Mouse (Mus musculus) adrenal gland, postnatal 4 days (tissue): ENCODE measurements around the gene Adgre5. TPM values are rescaled to one million over a fixed set of nuclear protein-coding genes. Genes with fewer than 3 reads are reported as not detected.

Experiments
- DNase-seq, 2 experiments: peaks; one replicate each; pipeline ENCODE4 v3.0.0; 2021 to 2022; ENCODE audit warnings: low spot score in 2 of 2, mixed read lengths in 2 of 2
- microRNA-seq: library from miRNA; unstranded; fragments of <30 nt; microRNA quantifications from one replicate; pipeline ENCODE4 v1.2.0, GENCODE M21; 2021
- total RNA-seq, 2 experiments: library from RNA; stranded (reverse); gene quantifications; 2 replicates each; pipeline ENCODE4 v1.2.3; 2021

Adgre5 gene
- total RNA-seq, 2 experiments from 2014 or later, result 48.6 to 49.8 TPM

DNA sequence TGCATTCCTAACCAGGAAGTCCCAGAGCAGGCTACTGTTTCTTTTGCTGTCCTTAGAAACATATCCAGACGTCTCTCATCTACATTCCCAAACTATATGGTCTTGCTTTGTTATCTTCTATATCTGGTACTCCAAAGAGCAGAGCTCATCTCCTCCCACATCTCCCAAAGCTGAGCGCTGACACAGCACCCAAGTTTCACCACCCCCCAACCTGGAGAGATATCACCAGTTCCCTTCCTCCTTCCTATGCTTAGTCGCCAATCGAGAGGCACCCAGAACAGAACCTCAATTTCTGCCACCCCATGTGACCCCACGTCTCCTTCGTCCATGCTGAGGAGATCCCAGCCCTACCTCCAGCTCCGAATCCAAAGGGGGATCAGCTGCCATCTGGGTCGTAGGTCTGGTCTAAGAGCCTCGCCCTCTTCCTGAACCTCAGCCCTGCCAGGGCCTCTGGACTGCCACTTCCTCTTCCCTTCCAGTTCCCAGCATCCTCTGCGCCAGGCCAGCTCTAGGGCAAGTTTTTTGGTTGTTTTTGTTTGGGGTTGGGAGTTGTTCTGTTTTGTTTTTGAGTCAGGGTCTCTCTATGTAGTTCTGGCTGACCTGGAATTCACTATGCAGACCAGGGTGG, 47.4 kb downstream of the Adgre5 start:
- DNase-seq, result no peak

DNA sequence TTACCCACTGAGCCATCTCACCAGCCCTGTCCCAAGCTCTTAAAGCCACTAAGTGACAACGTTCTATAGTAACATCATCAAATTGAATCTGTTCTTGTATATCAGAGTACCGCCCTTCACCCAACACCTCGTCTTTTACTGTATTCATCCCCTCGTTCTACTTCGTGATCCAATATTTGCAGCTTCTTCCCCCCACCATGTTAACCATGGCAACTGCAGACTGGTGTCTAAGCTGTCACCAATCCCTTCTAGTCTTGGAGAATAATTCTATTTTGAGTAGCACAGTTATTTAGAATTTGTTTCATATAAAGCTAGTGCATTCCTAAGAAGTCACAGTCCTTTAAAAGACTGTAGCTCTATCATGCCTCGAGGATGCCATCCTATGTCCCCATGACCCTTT, 51.9 kb downstream of the Adgre5 start:
- no peak for DNase-seq

DNA sequence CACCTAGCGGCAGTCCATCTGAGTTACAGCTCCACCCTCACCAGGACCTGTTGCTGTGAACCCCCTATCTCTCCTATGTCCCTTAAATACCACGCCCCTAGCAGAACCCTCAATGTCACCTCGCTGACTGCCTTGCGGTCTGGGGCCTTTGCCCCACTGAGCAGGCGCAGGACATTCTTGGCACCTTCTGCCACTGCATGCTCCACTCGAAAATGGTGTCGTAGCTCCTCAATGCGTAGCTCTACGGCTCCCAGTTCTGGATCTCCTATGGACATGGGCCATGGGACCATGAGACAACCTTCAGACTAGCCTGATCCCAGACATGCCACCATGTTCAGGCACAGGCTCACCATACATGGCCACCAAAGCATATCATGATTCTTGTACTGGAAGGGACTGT, 56.6 kb downstream of the Adgre5 start:
- DNase-seq, result no peak

DNA sequence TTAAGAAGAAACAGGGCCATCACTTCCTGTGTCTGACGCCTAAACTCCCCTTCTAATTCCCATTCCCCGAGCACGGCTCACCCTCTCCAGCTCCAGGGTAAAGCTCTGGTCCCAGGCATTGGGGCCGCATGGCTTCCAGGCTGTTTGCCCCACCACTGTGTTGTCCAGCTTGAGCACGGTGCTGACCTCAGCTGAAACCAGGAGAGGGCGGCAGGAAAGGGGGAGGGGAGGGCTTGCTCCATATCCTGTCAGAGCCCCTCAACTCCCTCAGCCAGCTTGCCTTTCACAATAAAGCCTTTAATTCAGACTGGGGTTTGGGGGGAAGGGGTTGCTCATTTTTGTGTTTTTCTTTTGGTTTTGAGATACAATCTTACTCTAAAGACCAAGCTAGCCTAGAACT, 60.0 kb downstream of the Adgre5 start:
- DNase-seq, result no peak

DNA sequence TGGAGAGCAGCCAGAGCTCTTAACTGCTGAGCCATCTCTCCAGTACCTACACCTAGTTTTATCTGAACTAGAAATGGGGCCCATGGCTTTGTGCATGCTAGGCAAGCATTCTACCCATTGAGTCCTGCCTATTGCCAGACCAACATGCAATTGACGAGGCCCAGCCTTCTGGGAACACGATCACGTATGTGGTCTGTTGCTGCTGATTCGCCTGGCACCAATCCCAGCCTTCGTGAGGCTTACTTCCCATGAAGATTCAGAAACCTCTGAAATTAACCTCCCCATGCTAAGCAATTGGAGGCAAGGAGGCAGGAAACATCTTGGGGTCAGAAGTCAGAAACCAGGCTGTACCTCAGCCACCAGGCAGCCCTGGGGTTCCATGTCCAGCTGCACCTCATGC, 60.5 kb downstream of the Adgre5 start:
- DNase-seq, result no peak

DNA sequence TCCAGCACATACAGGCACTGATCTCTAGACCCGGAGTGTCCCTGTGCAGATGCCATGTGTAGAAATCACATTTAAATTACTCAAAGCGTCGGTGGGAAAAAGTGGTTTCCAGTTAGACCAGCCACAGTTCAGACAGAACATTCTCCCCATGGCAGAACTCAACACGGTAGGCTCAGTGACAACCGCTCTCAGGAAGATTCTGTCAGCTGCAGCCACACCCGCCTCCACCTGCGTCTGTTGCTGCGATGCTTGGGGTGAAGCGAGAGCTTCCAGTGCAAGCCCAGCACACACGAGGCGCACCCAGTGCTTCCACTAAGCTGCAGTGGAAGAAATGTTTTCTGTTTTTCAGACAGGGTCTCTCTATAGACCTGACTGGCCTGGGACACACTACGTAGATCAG, 61.3 kb downstream of the Adgre5 start:
- DNase-seq, result no peak

DNA sequence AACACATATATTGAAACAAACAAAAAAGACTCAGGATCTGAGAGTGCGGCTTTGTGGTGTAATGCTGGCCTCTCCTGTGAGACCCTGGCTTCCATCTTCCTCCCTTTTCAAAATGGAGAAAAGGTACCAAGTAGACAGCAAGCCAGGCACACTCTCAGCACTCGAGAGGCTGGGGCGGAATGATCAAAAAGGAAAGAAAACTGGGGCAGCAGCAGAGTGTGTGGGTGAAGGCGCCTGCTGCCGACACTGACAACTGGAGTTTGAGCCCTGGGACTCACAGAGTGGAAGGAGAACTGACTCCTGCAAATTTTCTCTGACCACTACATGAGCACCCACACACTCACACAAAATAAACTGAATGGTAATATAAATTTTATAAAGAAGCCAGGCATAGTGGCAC, 66.6 kb downstream of the Adgre5 start:
- no peak for DNase-seq

Small RNAs within 50 kb of the gene (microRNA-seq; reads per million reads assigned to microRNA genes)
- gene Mir1668, result not detected

Other genes with a start within 250 kb of the Adgre5 start
- not detected for gene Olfr370, start 205.5 kb downstream of the Adgre5 start, total RNA-seq
- 100 to 1,000 TPM; 215 to 223 TPM for gene Ndufb7, start 174.7 kb downstream of the Adgre5 start, total RNA-seq
- 100 to 1,000 TPM; 369 to 378 TPM for gene Tecr, start 133.4 kb downstream of the Adgre5 start, total RNA-seq
- 10 to 100 TPM; 29.4 to 29.9 TPM for gene Dnajb1, start 133.1 kb downstream of the Adgre5 start, total RNA-seq
- gene Gipc1, start 88.6 kb downstream of the Adgre5 start, total RNA-seq, result 10 to 100 TPM; 59.2 to 72.0 TPM
- 1 to 10 TPM; 2.4 to 5.1 TPM for gene Ptger1, start 74.6 kb downstream of the Adgre5 start, total RNA-seq
- 100 to 1,000 TPM; 115 to 120 TPM for gene Pkn1, start 42.1 kb downstream of the Adgre5 start, total RNA-seq
- gene Ddx39, start 26.1 kb downstream of the Adgre5 start, total RNA-seq, result 10 to 100 TPM; 41.5 to 42.2 TPM
- 100 to 1,000 TPM; 103 to 109 TPM for gene Adgrl1, start 158.8 kb upstream of the Adgre5 start, total RNA-seq
- gene Gm10644, start 213.9 kb upstream of the Adgre5 start, total RNA-seq, result under 1 TPM; 0.62 to 0.70 TPM
- gene Asf1b, start 214.2 kb upstream of the Adgre5 start, total RNA-seq, result 10 to 100 TPM; 16.9 to 20.1 TPM
- gene Prkaca, start 231.7 kb upstream of the Adgre5 start, total RNA-seq, result 100 to 1,000 TPM; 225 to 237 TPM